29 mouse cellular contexts compared by ENCODE assay signal in the genomic region with DNA sequence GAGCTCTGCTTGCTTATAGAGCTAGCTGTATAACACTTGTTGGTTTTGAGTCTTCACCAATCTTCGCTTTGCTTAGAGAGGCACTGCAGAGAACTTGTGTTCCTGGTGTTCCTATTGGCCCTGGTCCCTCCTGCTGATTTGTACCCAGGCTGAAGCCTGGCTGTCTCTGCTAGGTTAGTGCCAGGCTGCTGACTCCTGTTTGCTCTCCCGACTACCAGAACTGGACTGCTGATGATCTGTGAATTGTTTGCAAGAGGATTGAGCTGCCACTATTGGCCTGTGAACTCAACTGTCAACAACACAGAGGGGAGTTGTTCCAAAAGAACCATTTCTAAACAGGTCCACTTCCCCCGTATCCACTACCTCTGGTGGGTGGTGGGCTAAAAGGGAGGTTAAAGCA. TPM values are rescaled to one million over a fixed set of nuclear protein-coding genes. Genes with fewer than 3 reads are reported as not detected.
DNase-seq lines count a peak whose midpoint lies in the region; ATAC-seq and TF ChIP-seq lines count a peak whose summit lies in the region.
"Had no signal": no experiment of that assay in that cellular context is flagged by ENCODE, and none has a peak within 500 bp of the region (broad histone marks: within the 10 kb centered on the region; RNA-seq: fewer than 3 reads in every experiment).

No protein-coding gene starts in this region.

- no peaks in the 10 kb centered on the region for H3K9me3 ChIP-seq in intestine, postnatal 0 days (ENCODE audit: control insufficient read depth)
- H3K9me3 ChIP-seq in intestine, embryonic 15.5 days, result no peaks in the 10 kb centered on the region
- H3K9me3 ChIP-seq in liver, embryonic 12.5 days (replicated peaks), result no peaks in the 10 kb centered on the region
- H3K9me3 ChIP-seq: forebrain, embryonic 10.5 days; forebrain, embryonic 13.5 days; heart, embryonic 10.5 days; heart, embryonic 13.5 days had no signal

- H3K9ac ChIP-seq in intestine, postnatal 0 days (ENCODE audit: low read depth, low read length), result no peak overlapping the region
- H3K9ac ChIP-seq in intestine, embryonic 15.5 days, result no peak overlapping the region
- H3K9ac ChIP-seq in liver, embryonic 12.5 days, result no peak overlapping the region
- H3K9ac ChIP-seq: forebrain, embryonic 13.5 days; heart, embryonic 13.5 days; hindbrain, embryonic 14.5 days had no signal

- ATAC-seq in intestine, postnatal 0 days, result no peak
- no peak for ATAC-seq in intestine, embryonic 15.5 days
- no peak for ATAC-seq in liver, embryonic 12.5 days
- ATAC-seq: activated CD4-positive, CD25-positive, alpha-beta regulatory T cell, adult 4 months; forebrain, embryonic 13.5 days; forebrain, embryonic 16.5 days; hindbrain, postnatal 0 days had no signal

- peak overlapping the region; percentile 17; the same call in 1 of the 2 replicates for H3K27ac ChIP-seq in gastrocnemius, adult 2 months
- H3K27ac ChIP-seq in intestine, postnatal 0 days (ENCODE audit: low read depth, low read length), result peak overlapping the region; percentile 30; the same call in 1 of the 2 replicates
- H3K27ac ChIP-seq in intestine, embryonic 15.5 days, result no peak overlapping the region
- H3K27ac ChIP-seq in liver, embryonic 12.5 days, result 0 out of 2 replicates have a peak overlapping the region, but pooled peaks have one; percentile 6
- H3K27ac ChIP-seq: forebrain, embryonic 10.5 days; forebrain, embryonic 13.5 days; heart, embryonic 10.5 days; heart, embryonic 13.5 days; hindbrain, embryonic 14.5 days; hindbrain, postnatal 0 days had no signal

- intact Hi-C loops in gastrocnemius, adult 2 months (cut with DNase I), result no loop called here

- H3K4me3 ChIP-seq in gastrocnemius, adult 2 months, result no peak overlapping the region
- no peak overlapping the region for H3K4me3 ChIP-seq in intestine, postnatal 0 days (ENCODE audit: low read depth, low read length)
- H3K4me3 ChIP-seq in intestine, embryonic 15.5 days (replicated peaks), result no peak overlapping the region
- H3K4me3 ChIP-seq in liver, embryonic 12.5 days, result no peak overlapping the region
- H3K4me3 ChIP-seq: forebrain, embryonic 10.5 days; forebrain, embryonic 13.5 days; heart, embryonic 10.5 days; heart, embryonic 13.5 days had no signal

- H3K4me2 ChIP-seq in intestine, postnatal 0 days (replicated peaks; ENCODE audit: low read depth), result no peak overlapping the region
- H3K4me2 ChIP-seq in intestine, embryonic 15.5 days (replicated peaks), result no peak overlapping the region
- H3K4me2 ChIP-seq in liver, embryonic 12.5 days, result no peak overlapping the region
- H3K4me2 ChIP-seq: forebrain, embryonic 13.5 days; heart, embryonic 13.5 days; hindbrain, embryonic 14.5 days had no signal

- H3K36me3 ChIP-seq in intestine, postnatal 0 days (ENCODE audit: control insufficient read depth, insufficient read depth), result peaks cover 5% of the 10 kb centered on the region
- H3K36me3 ChIP-seq in intestine, embryonic 15.5 days, result no peaks in the 10 kb centered on the region
- peaks cover 51% of the 10 kb centered on the region for H3K36me3 ChIP-seq in liver, embryonic 12.5 days

- no peak for DNase-seq in gastrocnemius, adult 2 months
- no peak for DNase-seq in gastrocnemius, adult 8-10 months (ENCODE audit: low spot score in 2 of 2)
- DNase-seq in liver, result no peak
- no peak for DNase-seq in retina, postnatal 1 day
- DNase-seq: adrenal gland, postnatal 10 days; adrenal gland, postnatal 36 days; cerebellum, adult 18-20 months; cerebellum, adult 9-10 months; cerebellum, postnatal 14 days; gastrocnemius, postnatal 25 days; heart, adult 18-20 months had no signal

- H3K4me1 ChIP-seq in intestine, postnatal 0 days (replicated peaks; ENCODE audit: control insufficient read depth, insufficient read depth, low read length), result 0 out of 2 replicates have a peak, but pooled peaks cover 2% of the 10 kb centered on the region
- H3K4me1 ChIP-seq in intestine, embryonic 15.5 days (replicated peaks), result no peaks in the 10 kb centered on the region
- peaks cover 55% of the 10 kb centered on the region for H3K4me1 ChIP-seq in liver, embryonic 12.5 days
- H3K4me1 ChIP-seq: forebrain, embryonic 10.5 days; forebrain, embryonic 13.5 days had no signal

- 85% methylated on average over 3 of the region's 3 CpGs for WGBS in intestine, postnatal 0 days
- WGBS in intestine, embryonic 15.5 days, result 89% methylated on average over 3 of the region's 3 CpGs
- WGBS in liver, embryonic 12.5 days (ENCODE audit: insufficient replicate concordance), result 86% methylated on average over 3 of the region's 3 CpGs

- TF ChIP-seq CTCF in gastrocnemius, adult 2 months (IDR thresholded peaks at IDR 0.05), result no peak
- no peak for TF ChIP-seq CTCF in intestine, postnatal 0 days (IDR thresholded peaks at IDR 0.05; ENCODE audit: low read depth)

- H3K27me3 ChIP-seq in intestine, postnatal 0 days (replicated peaks; ENCODE audit: control insufficient read depth, insufficient read depth, low read length), result no peaks in the 10 kb centered on the region
- H3K27me3 ChIP-seq in intestine, embryonic 15.5 days (replicated peaks), result no peaks in the 10 kb centered on the region
- no peaks in the 10 kb centered on the region for H3K27me3 ChIP-seq in liver, embryonic 12.5 days (replicated peaks)
- H3K27me3 ChIP-seq: forebrain, embryonic 13.5 days; heart, embryonic 13.5 days had no signal

RNA-seq across cellular contexts. Expression of gene Pcyt1a, which starts 10.7 kb away (rescaled TPM):
- total RNA-seq in gastrocnemius, adult 2 months (2021), result 100 to 1,000 TPM; 108 to 123 TPM
- 100 to 1,000 TPM; 124 to 143 (median 130) TPM for total RNA-seq in gastrocnemius, adult 8-10 months (2022)
- polyA plus RNA-seq in intestine, postnatal 0 days (2015; fragmentation: Nextera tagmentation; extraction: Ambion mirVana), result 114 and 120 TPM in 2 replicates
- 63.5 and 65.5 TPM in 2 replicates for polyA plus RNA-seq in intestine, embryonic 15.5 days (2015; fragmentation: Nextera tagmentation; extraction: Ambion mirVana)
- polyA plus RNA-seq in liver, embryonic 12.5 days (2016; fragmentation: Nextera tagmentation; extraction: Ambion mirVana), result 37.6 TPM in 2 replicates

RNA-seq across cellular contexts. Expression of gene Tctex1d2, which starts 21.9 kb away (rescaled TPM):
- total RNA-seq in gastrocnemius, adult 2 months (2021), result 1 to 10 TPM; 5.3 TPM
- total RNA-seq in gastrocnemius, adult 8-10 months (2022), result 1 to 10 TPM; 4.9 to 7.8 (median 6.4) TPM
- 29.4 and 30.2 TPM in 2 replicates for polyA plus RNA-seq in intestine, postnatal 0 days (2015; fragmentation: Nextera tagmentation; extraction: Ambion mirVana)
- polyA plus RNA-seq in intestine, embryonic 15.5 days (2015; fragmentation: Nextera tagmentation; extraction: Ambion mirVana), result 36.7 and 38.6 TPM in 2 replicates
- 8.1 and 8.6 TPM in 2 replicates for polyA plus RNA-seq in liver, embryonic 12.5 days (2016; fragmentation: Nextera tagmentation; extraction: Ambion mirVana)

RNA-seq across cellular contexts. Expression of gene Tm4sf19, which starts 41.1 kb away (rescaled TPM):
- total RNA-seq in gastrocnemius, adult 2 months (2021), result not detected
- not detected for total RNA-seq in gastrocnemius, adult 8-10 months (2022)
- not detected in 2 replicates for polyA plus RNA-seq in intestine, postnatal 0 days (2015; fragmentation: Nextera tagmentation; extraction: Ambion mirVana)
- not detected in 2 replicates for polyA plus RNA-seq in intestine, embryonic 15.5 days (2015; fragmentation: Nextera tagmentation; extraction: Ambion mirVana)
- not detected in 2 replicates for polyA plus RNA-seq in liver, embryonic 12.5 days (2016; fragmentation: Nextera tagmentation; extraction: Ambion mirVana)
- total RNA-seq: ES-E14; gastrocnemius, adult 18-20 months; gastrocnemius, postnatal 25 days; heart, adult 18-20 months; heart, postnatal 25 days; hindbrain, postnatal 0 days had no signal
- polyA plus RNA-seq: activated CD4-positive, CD25-positive, alpha-beta regulatory T cell, adult 4 months; forebrain, embryonic 10.5 days; forebrain, embryonic 13.5 days; forebrain, embryonic 16.5 days; heart, embryonic 10.5 days; heart, embryonic 16.5 days; hindbrain, embryonic 11.5 days; hindbrain, embryonic 14.5 days; hindbrain, postnatal 0 days had no signal

RNA-seq across cellular contexts. Expression of gene Slc51a, which starts 46.2 kb away (rescaled TPM):
- total RNA-seq in gastrocnemius, adult 2 months (2021), result not detected
- not detected for total RNA-seq in gastrocnemius, adult 8-10 months (2022)
- 292 and 346 TPM in 2 replicates for polyA plus RNA-seq in intestine, postnatal 0 days (2015; fragmentation: Nextera tagmentation; extraction: Ambion mirVana)
- polyA plus RNA-seq in intestine, embryonic 15.5 days (2015; fragmentation: Nextera tagmentation; extraction: Ambion mirVana), result 97.1 and 104 TPM in 2 replicates
- 0.57 and 0.66 TPM in 2 replicates for polyA plus RNA-seq in liver, embryonic 12.5 days (2016; fragmentation: Nextera tagmentation; extraction: Ambion mirVana)
- total RNA-seq: adrenal gland, postnatal 10 days; gastrocnemius, adult 18-20 months; gastrocnemius, postnatal 25 days; hindbrain, postnatal 0 days had no signal
- polyA plus RNA-seq: activated CD4-positive, CD25-positive, alpha-beta regulatory T cell, adult 4 months; hindbrain, postnatal 0 days had no signal

RNA-seq across cellular contexts. Expression of gene Zdhhc19, which starts 54.6 kb away (rescaled TPM):
- not detected for total RNA-seq in gastrocnemius, adult 2 months (2021)
- not detected for total RNA-seq in gastrocnemius, adult 8-10 months (2022)
- 3.8 and 4.7 TPM in 2 replicates for polyA plus RNA-seq in intestine, postnatal 0 days (2015; fragmentation: Nextera tagmentation; extraction: Ambion mirVana)
- 1.1 and 1.2 TPM in 2 replicates for polyA plus RNA-seq in intestine, embryonic 15.5 days (2015; fragmentation: Nextera tagmentation; extraction: Ambion mirVana)
- not detected in 2 replicates for polyA plus RNA-seq in liver, embryonic 12.5 days (2016; fragmentation: Nextera tagmentation; extraction: Ambion mirVana)
- total RNA-seq: adrenal gland, postnatal 10 days; adrenal gland, postnatal 36 days; ES-E14; gastrocnemius, adult 18-20 months; gastrocnemius, postnatal 25 days; heart, adult 18-20 months; heart, postnatal 25 days; hindbrain, postnatal 0 days had no signal
- polyA plus RNA-seq: activated CD4-positive, CD25-positive, alpha-beta regulatory T cell, adult 4 months; embryonic facial prominence, embryonic 11.5 days; embryonic facial prominence, embryonic 14.5 days; forebrain, embryonic 10.5 days; forebrain, embryonic 13.5 days; forebrain, embryonic 16.5 days; heart, embryonic 10.5 days; heart, embryonic 13.5 days; heart, embryonic 16.5 days; hindbrain, embryonic 11.5 days; hindbrain, embryonic 14.5 days had no signal
